Mouse (Mus musculus): Measurements from ENCODE around the gene Olfr473.

GRCm38 (mm10) chr7:107954343-107954742 is 24.1 kb downstream of the Olfr473 start, which contains the start of gene Olfr474:
- TF ChIP-seq CTCF (IDR thresholded peaks at IDR 0.05; ENCODE audit: low read depth, low read length) (no peak), POLR2A (IDR thresholded peaks at IDR 0.05; ENCODE audit: extremely low read depth, insufficient read depth, low read length) (no peak)

Measured in liver, adult 2 months (tissue).